Mouse (Mus musculus): Measurements from ENCODE around the gene Rad51d.
A peak's percentile ranks its signal among the peaks of the same experiment; 100 is the strongest.
"Not testable (repeated sequence)": the region's sequence is repeated elsewhere in the genome, so short reads cannot be mapped to it uniquely, and the experiment has no call there.

Rad51d gene

DNA sequence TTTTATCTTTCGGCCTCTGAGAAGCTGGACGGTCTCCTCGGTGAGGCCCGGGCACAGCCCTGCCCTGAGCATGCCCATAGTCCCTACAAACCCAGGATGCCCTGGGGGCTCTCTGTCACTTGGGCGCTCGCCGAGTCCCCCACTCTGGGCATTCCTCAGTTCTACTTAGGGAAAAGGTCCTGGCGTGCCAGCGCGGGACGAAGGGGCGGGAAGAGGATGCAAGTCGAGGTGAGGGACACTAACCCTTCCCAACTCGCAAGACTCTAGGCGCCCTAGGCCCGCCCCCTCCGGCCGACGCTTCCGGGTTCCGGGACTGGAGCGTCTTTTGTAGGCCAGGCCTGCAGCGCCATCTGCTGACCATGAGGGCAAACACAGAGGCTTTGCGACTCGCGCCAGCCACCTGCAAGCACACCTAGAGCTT lies at the start of gene Rad51d:
Gene Rad51d (minus strand): TSS at position 273 of the 421 bp plus-strand sequence.
- peak; percentile 91 for DNase-seq (ENCODE audit: low read depth, low spot score)

DNA sequence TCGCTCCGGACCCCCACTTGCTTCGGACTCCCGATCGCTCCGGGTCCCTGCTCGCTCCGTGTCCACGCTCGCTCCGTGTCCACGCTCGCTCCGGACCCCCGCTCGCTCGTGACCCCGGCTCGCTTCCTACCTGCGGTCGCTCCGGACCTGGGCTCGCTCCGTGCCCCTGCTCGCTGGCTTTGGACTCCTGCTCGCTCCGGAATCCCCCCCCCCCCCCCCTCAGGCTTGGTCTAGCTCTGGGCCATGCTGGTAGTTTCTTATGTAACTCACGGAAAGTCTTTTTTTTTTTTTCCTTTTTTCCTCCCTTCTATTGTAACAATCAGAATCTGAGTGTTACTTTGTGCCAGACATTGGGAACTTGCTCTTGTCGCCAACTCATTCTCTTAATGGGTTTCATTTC lies 42.8 kb upstream of the Rad51d start:
- no peak for DNase-seq (ENCODE audit: low read depth, low spot score)

DNA sequence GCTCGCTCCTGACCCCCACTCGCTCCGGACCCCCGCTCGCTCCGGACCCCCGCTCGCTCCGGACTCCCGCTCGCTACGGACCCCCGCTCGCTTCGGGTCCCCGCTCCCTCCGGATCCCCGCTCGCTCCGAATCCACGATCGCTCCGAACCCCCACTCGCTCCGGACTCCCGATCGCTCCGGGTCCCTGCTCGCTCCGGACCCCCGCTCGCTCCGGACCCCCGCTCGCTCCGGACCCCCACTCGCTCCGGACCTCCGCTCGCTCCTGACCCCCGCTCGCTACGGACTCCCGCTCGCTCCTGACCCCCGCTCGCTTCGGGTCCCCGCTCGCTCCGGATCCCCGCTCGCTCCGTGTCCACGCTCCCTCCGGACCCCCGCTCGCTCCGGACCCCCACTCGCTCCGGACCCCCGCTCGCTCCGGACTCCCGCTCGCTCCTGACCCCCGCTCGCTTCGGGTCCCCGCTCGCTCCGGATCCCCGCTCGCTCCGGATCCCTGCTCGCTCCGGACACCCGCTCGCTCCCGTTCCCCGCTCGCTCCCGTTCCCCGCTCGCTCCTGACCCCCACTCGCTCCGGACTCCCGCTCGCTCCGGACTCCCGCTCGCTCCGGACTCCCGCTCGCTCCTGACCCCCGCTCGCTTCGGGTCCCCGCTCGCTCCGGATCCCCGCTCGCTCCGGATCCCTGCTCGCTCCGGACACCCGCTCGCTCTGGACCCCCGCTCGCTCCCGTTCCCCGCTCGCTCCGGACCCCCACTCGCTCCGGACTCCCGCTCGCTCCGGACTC lies 41.4 kb upstream of the Rad51d start:
- not testable (repeated sequence) for DNase-seq (ENCODE audit: low read depth, low spot score)

DNA sequence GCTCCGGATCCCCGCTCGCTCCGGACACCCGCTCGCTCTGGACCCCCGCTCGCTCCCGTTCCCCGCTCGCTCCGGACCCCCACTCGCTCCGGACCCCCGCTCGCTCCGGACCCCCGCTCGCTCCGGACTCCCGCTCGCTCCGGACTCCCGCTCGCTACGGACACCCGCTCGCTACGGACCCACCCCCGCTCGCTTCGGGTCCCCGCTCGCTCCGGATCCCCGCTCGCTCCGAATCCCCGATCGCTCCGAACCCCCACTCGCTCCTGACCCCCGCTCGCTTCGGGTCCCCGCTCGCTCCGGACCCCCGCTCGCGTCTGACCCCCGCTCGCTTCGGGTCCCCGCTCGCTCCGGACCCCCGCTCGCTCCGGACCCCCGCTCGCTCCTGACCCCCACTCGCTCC lies 40.7 kb upstream of the Rad51d start:
- DNase-seq (ENCODE audit: low read depth, low spot score), result not testable (repeated sequence)

DNA sequence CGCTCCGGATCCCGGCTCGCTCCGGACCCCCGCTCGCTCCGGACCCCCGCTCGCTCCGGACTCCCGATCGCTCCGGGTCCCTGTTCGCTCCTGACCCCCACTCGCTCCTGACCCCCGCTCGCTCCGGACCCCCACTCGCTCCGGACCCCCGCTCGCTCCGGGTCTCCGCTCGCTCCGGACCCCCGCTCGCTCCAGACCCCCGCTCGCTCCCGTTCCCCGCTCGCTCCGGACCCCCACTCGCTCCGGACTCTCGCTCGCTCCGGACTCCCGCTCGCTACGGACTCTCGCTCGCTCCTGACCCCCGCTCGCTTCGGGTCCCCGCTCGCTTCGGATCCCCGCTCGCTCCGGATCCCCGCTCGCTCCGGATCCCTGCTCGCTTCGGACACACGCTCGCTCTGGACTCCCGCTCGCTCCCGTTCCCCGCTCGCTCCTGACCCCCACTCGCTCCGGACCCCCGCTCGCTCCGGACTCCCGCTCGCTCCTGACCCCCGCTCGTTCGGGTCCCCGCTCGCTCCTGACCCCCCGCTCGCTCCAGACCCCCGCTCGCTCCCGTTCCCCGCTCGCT lies 40.1 kb upstream of the Rad51d start:
- DNase-seq (ENCODE audit: low read depth, low spot score), result not testable (repeated sequence)

DNA sequence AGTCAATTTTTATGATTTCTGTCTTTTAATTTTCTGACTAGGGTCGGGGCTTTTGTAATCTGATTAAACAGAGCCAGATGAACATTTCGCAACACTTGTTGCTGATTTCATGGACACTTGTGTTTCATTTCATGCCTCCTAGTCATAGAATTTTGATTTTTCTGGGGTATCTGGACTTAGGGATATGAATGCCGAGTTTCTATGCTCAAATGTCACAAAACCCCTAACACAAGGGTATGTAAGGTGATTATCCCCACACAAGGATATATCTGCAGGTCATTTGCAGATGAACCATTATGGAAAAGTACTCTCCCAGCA lies 39.2 kb upstream of the Rad51d start:
- no peak for DNase-seq (ENCODE audit: low read depth, low spot score)

DNA sequence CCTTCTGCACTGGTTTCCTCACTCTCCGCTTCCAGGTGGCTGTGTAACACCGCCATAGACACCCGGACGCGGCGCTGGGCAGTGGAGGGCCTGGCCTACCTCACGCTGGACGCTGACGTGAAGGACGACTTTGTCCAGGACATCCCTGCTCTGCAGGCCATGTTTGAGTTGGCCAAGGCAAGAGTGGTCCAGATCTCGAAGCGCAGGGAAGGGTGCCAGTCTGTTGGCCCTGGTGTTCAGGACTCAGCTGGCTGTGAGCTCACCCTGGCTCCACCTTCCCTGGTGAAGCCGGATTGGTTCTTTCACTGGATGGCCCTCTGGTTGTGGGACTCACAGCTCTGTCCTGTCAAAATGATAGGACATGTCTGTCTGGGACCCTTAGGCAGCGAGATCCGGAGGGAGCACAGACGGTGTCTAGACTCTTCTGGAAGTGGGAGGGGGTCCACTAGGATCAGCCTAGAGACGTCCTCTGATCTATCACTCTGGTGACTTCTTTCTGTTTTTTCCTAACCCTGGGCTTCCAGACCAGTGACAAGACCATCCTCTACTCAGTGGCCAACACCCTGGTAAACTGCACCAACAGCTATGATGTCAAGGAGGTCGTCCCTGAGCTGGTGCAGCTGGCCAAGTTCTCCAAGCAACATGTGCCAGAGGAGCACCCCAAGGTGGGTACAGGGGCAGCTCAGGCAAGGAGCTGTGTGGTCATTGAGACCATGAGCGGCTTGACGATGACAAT lies 38.7 kb upstream of the Rad51d start:
- DNase-seq (ENCODE audit: low read depth, low spot score), result no peak

DNA sequence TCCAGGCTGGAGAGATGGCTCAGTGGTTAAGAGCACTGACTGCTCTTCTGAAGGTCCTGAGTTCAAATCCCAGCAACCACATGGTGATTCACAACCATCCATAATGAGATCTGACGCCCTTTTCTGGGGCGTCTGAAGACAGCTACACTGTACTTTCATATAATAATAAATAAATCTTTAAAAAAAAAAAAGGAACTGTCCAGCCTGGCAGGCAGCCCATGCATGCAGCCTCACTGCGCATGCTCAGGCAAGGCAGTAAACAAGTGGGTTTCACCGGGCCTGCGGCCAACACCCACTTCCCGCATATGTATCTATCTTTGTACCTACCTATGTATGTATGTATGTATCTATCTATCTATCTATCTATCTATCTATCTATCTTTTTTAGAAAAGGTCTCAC lies 33.5 kb upstream of the Rad51d start:
- not testable (repeated sequence) for DNase-seq (ENCODE audit: low read depth, low spot score)

DNA sequence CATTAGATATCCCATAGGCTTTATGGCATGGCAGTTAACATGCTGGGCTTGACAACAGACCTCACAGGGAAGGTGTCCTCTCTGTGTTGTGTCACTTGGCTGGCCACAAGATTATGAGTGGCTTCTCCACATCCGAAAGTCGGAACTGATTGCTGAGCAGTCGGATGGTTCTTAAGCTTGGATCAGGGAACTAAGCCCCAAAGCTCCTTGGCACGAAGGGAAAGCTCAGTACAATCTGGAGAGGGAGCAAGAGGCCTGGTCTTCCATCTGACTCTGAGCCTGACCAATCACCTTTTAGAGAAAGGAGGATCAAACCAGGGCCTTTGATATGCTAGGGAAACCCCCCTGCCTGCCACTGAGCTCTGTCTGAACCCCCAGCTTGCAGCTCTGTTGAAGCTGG lies 31.3 kb upstream of the Rad51d start:
- no peak for DNase-seq (ENCODE audit: low read depth, low spot score)

DNA sequence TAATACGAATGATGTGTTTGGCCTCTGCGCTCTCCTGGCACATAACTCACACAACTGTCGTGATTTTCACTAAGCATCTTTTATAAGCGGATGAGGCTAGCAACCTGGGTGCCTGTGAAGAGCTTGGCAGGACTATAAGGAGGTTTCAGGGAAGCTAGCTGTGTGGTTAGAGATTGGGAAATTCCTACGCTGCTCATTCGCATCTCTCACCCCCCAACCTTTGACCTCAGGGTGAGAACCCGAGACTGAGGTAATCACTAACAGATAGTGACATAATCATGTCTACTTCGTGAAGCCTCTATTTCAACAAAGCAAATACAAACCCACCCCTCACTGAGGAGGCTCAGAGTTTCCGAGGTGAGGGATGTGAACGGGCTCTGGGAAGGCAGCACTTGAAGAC lies 30.4 kb upstream of the Rad51d start:
- DNase-seq (ENCODE audit: low read depth, low spot score), result no peak

DNA sequence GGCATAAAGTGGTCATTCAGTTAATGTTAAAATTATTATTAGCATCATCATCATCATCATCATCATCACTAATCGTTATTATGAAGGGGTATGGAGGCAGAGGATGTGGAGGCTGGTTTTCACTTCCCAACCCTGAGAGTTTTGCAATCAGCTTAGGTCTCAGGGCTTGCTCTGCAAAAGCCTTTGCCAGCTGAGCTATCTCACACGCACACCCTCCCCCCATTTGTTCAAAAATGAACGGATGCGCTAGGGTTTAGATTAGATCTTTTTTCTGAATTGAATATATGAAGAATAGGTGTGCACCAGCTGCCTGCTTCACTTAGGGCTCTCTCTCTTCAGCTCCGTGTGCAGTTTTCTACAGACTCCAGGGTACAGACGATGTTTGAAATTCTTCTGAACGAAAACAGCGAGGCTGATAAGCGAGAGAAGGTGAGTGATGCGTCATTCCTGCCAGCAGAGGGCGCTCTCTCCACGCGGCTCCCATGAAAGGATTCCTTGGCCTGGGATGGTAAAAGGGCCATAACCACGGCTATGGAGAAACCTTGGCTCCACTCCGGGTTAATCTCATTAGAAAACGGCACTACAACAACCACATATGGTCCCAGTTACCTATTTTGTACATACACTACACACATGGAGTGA lies 24.4 kb upstream of the Rad51d start:
- peak; percentile 50 for DNase-seq (ENCODE audit: low read depth, low spot score)

DNA sequence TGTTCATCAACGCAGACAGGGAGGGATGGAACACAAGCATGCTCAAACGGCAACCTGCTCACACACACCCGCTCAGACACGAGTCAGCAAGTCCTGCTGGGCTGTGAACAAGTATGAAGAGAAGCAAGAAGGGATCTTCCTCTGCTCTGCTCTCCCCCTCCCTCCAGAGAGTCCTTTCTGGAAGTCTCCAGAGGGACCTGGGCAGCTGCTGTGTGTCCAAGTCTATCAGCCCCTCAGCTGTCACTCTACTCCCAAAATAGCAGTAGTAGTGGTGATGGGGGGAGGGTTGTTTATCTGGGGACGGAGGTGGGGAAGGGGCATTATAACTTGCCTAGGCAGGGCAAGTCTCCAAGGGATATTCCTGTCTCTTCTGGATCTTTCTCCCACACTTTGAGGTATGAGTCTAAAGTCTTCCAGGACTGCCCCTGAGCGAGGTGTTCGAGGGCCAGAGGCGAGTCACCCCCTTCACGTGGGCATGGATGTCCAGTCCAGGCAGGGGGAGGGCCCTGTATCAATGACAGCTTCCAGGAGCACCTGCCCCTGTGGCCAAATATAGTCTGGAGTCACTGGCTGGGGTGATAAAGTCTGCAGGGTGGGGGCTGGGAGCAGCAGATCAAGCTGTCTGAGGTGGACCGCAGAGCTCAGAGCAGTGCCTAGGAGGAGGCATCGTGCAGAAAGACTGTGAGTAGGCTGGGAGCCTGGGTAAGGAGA lies 20.4 kb upstream of the Rad51d start:
- no peak for DNase-seq (ENCODE audit: low read depth, low spot score)

DNA sequence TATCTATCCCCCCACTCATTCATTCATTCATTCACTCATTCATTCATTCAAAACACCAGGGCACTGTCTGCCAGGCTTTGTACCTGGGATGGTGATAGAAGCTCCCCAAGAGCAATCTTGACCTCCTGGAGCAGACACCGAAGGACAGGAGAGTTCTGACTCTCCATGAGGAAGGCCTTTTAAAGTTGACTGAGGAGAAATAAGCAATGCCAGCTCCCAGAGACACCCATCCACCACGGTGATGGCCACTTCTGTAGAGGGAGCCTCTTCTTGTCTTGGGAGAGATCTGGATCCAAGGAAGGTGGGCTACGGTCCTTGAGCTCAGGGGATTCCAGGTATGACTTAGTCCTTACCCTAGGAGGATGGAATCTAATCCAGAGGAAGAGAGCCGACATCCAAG lies 19.8 kb upstream of the Rad51d start, which contains the start of gene Unc45b:
Gene Unc45b (plus strand): TSS at position 301 of the 400 bp plus-strand sequence.
- no peak for DNase-seq (ENCODE audit: low read depth, low spot score)

DNA sequence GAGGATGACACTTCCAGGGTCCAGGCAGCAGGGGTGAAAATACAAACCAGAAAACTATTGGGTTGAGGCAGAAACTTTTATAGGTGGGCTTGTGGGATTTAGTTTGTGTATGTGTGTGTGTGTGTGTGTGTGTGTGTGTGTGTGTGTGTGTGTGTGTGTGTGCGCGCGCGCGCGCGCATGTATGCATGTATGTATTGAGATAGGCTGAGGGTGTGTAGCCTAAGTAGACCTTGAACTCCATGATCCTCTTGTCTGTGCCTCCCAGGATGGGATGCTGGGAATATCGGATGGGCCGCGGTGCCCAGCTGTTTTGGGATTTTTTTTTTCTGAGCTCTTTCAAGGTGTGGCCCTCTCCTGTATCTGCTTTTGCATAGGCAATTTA lies 18.2 kb upstream of the Rad51d start:
- DNase-seq (ENCODE audit: low read depth, low spot score), result no peak

DNA sequence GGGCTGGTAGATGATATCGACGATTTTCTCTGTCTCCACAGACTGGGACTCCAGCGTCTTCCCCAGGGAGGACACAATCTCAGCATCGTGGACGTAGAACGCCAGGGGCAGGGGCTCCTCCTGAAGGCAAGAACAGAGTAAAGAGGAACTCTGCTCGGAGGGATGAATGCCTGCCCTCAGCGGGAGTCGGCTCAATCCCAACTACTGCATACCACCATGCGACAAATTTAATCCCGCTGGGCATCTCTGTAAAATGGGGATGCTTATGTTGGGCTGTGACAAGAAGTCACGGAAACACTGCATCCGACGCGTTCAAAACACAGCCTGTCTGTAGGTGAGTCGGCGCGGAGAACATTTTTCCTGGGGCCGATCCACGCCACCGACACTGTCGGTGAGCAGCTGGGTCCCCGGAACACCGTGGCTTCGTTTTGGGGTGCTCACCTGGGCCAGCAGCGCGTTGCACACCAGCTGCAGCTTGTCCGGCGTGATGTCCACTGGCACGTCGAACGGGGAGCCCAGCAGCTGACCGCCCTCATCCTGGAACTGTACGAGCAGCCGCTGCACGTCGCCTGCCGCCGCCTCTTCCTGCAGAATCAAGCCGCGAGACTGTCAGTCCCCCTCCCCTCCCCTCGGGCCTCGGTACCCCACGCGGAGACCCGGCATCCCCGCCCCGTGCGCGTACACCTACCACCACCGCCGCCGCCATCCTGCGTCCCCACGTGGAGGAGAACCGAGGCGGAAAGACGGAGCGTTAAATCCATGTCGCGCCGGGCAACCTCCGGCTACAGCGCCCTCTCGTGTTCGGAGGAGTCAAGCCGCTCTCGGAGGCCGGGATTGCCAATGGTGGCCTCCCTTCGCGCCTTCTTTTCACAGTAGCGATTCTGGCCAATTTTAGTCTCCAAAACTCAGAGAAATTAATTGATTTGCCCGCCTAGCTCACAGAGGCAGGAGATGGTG lies 17.5 kb upstream of the Rad51d start, which contains the start of gene Nle1:
Gene Nle1 (minus strand): TSS at position 761 of the 957 bp plus-strand sequence.
- DNase-seq (ENCODE audit: low read depth, low spot score), result peak; percentile 69

DNA sequence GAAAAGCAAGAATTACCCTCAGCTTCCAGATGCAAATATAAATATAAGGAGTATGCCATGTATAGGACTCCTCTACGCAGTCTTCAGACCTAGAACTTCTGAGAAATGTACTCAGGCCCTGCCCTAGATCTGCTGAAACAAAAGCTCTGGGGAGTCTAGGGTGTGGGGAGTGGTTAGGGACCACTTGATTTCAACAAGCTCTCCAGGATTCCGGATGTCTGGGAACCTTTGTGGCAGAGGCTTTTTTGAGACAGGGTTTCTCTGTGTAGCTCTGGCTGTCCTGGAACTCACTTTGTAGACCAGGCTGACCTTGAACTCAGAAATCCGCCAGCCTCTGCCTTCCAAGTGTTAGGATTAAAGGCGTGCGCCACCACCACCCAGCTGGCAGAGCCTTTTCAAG lies 15.4 kb upstream of the Rad51d start:
- no peak for DNase-seq (ENCODE audit: low read depth, low spot score)

DNA sequence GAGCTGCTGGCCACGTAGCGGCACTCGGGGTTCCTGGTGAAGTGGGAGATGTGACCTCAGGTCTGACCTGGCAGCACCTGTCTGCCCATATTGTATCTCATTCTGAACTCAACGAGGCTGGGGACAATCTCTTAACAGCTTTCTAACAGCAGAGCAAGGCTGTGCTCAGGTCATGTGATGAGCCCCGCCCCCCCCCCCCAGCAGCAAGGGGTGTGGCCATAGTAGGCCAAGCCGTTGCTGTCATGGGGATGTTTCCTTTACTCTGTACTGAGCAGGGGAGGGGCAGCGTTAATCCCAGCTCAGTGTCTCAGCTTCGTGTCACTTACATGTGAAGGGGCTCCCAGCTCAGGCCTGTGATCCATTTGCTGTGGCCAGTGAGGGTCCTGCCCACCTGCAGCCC lies 14.5 kb upstream of the Rad51d start:
- DNase-seq (ENCODE audit: low read depth, low spot score), result no peak

DNA sequence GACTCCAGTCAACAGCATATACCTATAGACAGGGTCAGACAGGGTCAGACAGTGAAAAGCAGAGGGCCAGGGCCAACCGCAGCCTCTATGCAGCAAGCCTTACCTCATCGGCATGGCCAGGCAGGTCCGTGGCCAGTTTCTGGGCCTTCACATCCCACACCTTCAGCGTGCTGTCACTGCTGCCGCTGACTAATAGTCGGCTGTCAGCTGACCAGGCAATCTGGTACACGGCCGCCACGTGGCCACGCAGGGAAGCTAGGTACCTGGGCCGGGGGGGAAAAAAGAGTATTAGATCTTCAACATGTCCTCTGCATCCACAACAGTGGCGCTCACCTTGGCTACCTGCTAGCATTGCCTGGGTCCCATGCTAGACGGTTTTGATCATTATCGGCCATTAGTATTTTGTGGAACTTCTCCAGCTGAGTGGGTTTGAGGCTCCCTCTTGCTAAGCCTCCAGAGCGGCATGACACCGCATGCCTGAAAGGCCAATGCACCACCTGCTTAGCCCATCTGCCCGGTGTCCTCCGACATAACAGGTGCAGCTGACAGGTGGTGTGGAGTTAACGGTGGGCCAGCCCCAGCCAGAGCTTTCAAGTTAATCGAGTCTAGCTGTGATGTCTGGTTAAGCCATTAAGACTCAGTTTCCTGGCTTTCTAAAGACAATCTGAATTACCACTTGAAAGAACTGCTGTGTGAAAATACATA lies 11.3 kb upstream of the Rad51d start:
- DNase-seq (ENCODE audit: low read depth, low spot score), result no peak

DNA sequence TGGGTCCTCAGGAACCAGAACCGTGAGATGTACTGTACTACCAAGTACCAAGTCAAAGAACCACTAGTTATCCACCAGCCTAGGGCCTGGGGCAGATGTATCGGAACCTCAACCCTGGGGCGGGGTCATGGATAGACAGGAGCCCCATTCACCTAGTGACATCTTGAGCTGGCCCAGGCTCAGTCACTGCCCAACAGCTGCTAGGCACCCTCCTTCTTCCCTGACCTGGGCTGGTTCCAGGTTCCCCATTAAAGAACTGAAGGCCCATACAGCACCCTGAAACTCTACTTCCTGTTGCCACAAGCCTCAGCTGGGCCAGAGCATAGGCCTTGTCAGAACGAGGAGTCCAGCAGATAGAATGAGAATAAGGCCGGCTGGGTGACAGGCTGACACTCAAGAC lies 9.3 kb upstream of the Rad51d start:
- DNase-seq (ENCODE audit: low read depth, low spot score), result no peak

DNA sequence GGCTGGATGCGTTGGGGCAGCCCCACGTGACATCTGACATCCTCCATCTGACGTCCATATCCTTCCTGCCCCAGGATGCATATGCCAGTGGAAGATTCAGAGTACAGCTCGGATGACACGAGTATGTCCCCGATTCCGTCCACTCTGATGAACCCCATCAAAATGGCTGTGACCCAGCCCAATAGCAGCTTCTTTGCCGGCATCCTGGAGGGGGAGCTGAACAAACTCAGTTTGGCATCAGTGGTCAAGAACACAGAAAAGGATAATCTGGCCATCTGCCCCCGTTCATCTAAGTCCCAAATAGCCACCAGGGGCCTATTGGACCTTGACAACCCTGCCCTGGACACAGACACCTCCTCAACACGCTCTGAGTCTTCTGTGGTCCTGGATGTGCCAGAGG lies 7.1 kb upstream of the Rad51d start:
- DNase-seq (ENCODE audit: low read depth, low spot score), result no peak
